Mouse (Mus musculus): ENCODE results near the gene Hspb6.

GRCm38 (mm10) chr7:30540572-30540971 lies 11.4 kb upstream of the Hspb6 start:
- no peak for TF ChIP-seq POLR2A (IDR thresholded peaks at IDR 0.05; ENCODE audit: low read depth, low read length)
- no peak for TF ChIP-seq CTCF (conservative IDR thresholded peaks at IDR 0.05; ENCODE audit: insufficient read depth, insufficient read length, low read depth, low read length)
